Mouse (Mus musculus) neural tube, embryonic 14.5 days (tissue): ENCODE measurements around the gene Smurf1. TPM values are rescaled to one million over a fixed set of nuclear protein-coding genes. Genes with fewer than 3 reads are reported as not detected.

Source experiments
- ATAC-seq: fragments of 200-750 bp; cut with Nextera tagmentation; 2 replicates; pipeline ENCODE4 v1.8.0; 2017; ENCODE audit warnings: low read depth, mild to moderate bottlenecking, moderate TSS enrichment, moderate library complexity
- H3K27ac ChIP-seq: fragments of 300-500 bp; sonication (generic); 2 replicates; pipeline ENCODE4 v1.5.1; 2014; ENCODE audit warnings: low read depth, mild to moderate bottlenecking, control low read depth, low read length, moderate library complexity, mixed read lengths
- H3K27me3 ChIP-seq: fragments of 300-500 bp; sonication (generic); 2 replicates; pipeline ENCODE4 v1.6.1; 2014; ENCODE audit warnings: low read length; ENCODE audit not compliant: control insufficient read depth, insufficient read depth
- H3K36me3 ChIP-seq: fragments of 300-500 bp; sonication (generic); 2 replicates; pipeline ENCODE4 v1.6.1; 2014; ENCODE audit warnings: low read length, mixed read lengths; ENCODE audit not compliant: control insufficient read depth, insufficient read depth
- H3K4me1 ChIP-seq: fragments of 300-500 bp; sonication (generic); 2 replicates; pipeline ENCODE4 v1.6.1; 2014; ENCODE audit warnings: low read length; ENCODE audit not compliant: control insufficient read depth, insufficient read depth
- H3K4me2 ChIP-seq: fragments of 300-500 bp; sonication (generic); 2 replicates; pipeline ENCODE4 v1.6.1; 2014; ENCODE audit warnings: mild to moderate bottlenecking, low read depth, low read length, control low read depth
- H3K4me3 ChIP-seq: fragments of 300-500 bp; sonication (generic); 2 replicates; pipeline ENCODE4 v1.5.1; 2014; ENCODE audit warnings: low read depth, low read length, control low read depth, mixed read lengths
- H3K9ac ChIP-seq: fragments of 300-500 bp; sonication (generic); replicated peaks from 2 replicates; pipeline ENCODE4 v1.6.1; 2014; ENCODE audit warnings: low read depth, mild to moderate bottlenecking, control low read depth, low read length, mixed read lengths
- H3K9me3 ChIP-seq: fragments of 300-500 bp; sonication (generic); 2 replicates; pipeline ENCODE4 v1.6.1; 2016; ENCODE audit warnings: low read length; ENCODE audit not compliant: control insufficient read depth
- WGBS: fragments of 180-500 bp; shearing (Covaris S2); extraction: QIAGEN DNeasy Blood & Tissue Kit; methylation state at CpG from one replicate; pipeline ENCODE4 v1.1.7; 2014; 5-methylcytosine and 5-hydroxymethylcytosine counted together
- polyA plus RNA-seq: library from polyadenylated mRNA; unstranded; fragments of >200 nt; fragmentation: Nextera tagmentation; extraction: Ambion mirVana; gene quantifications from 2 replicates; pipeline ENCODE4 v1.2.1, GENCODE M21; 2014

Smurf1 gene
- polyA plus RNA-seq, 1 experiment from 2014 or later = 30.3 TPM

DNA sequence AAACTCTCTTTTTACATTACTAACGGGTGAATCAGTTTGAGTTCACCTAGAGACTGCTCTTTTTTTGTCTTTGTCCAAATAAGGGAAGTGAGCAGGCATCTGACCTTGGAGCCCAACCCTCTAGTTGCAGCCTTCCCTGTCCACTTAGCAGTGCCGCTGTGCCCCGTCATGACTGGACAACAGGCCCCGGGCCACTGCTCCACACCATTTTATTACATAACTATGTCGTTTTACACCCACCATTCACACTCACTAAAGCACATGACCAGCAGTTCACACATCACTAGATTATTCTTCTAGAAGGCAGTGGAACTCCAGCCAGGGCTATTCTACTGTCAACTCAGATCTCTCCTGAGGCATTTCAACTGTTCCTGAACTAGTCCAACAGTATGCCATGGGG, 33.8 kb downstream of the Smurf1 start:
- no peak overlapping the region for H3K27ac ChIP-seq
- H3K9me3 ChIP-seq = no peaks in the 10 kb centered on the region
- no peak overlapping the region for H3K4me3 ChIP-seq
- no peak overlapping the region for H3K4me2 ChIP-seq
- H3K27me3 ChIP-seq = no peaks in the 10 kb centered on the region
- H3K4me1 ChIP-seq = peaks cover 7% of the 10 kb centered on the region; the same call in 1 of the 2 replicates
- ATAC-seq = no peak
- no peak overlapping the region for H3K9ac ChIP-seq
- 73% methylated on average over 5 of the region's 5 CpGs for WGBS
- H3K36me3 ChIP-seq = no peaks in the 10 kb centered on the region

DNA sequence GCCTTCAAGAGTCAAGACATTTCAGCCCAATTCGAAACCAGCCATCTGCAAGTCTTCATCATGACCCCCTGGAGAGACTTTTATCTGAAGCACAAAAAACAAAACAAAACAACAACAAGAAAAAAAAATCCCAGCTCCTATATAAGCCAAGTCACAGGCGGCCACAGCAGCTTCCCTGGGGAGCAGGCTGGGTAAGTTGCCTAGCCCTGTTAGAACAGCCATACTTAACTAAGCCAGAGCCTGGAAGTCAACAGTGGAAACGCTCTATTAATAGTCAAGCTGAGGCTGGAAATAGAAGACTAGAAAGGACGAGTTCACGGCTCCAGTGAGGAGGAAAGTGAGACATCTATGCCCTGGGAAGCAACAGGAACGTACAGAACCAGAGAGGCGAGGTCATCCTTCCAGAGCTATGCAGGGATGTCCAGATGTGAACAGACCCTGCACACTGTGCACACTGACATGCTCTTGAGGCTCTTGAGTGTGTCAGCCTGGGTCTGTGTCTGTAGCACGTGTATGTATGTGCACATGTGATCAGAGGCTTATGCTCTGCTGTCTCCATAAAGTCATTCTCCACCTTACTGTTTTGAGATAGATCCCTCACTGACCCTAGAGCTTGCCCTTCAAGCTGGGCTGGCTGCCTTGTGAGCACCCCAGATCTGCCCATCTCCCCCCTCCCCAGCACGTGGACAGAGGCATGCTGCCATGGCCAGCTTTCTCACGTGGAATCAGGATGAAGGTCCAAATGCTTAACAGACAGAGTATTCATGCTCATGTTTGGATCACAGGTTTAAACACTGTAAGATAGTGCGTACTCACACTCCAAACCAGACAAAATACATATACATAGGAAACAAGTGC, 36.6 kb downstream of the Smurf1 start:
- no peaks in the 10 kb centered on the region for H3K27me3 ChIP-seq
- no peak for ATAC-seq
- H3K4me1 ChIP-seq = peaks cover 7% of the 10 kb centered on the region; the same call in 1 of the 2 replicates
- H3K36me3 ChIP-seq = no peaks in the 10 kb centered on the region
- no peak overlapping the region for H3K9ac ChIP-seq
- no peaks in the 10 kb centered on the region for H3K9me3 ChIP-seq
- no peak overlapping the region; the same call in 1 of the 2 replicates for H3K27ac ChIP-seq
- no peak overlapping the region for H3K4me2 ChIP-seq
- WGBS = 58% methylated on average over 11 of the region's 11 CpGs
- no peak overlapping the region for H3K4me3 ChIP-seq

DNA sequence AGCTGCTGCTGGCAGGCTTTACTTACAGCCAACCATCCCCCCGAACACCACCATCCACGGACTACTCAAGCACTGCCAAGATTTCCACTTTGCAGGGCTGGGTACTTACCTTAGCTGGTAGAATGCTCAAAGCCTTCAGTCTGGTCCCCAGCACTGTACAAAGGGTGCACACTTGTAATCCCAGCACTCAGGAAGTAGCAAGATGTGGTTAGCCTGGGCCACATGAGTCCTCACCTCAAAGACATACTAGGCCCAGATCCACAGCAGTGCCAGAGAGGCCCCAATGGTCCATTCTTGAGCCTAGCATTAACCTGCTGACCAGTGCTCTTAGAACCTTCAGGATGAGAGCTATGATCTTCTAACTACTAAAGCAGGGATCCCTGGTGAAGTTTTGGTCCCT, 39.4 kb downstream of the Smurf1 start:
- 91% methylated on average over 2 of the region's 2 CpGs for WGBS
- no peak overlapping the region for H3K4me2 ChIP-seq
- ATAC-seq = no peak
- H3K9ac ChIP-seq = no peak overlapping the region
- H3K36me3 ChIP-seq = no peaks in the 10 kb centered on the region
- H3K4me3 ChIP-seq = no peak overlapping the region
- H3K27me3 ChIP-seq = no peaks in the 10 kb centered on the region
- no peaks in the 10 kb centered on the region for H3K9me3 ChIP-seq
- H3K4me1 ChIP-seq = peaks cover 7% of the 10 kb centered on the region; the same call in 1 of the 2 replicates
- H3K27ac ChIP-seq = no peak overlapping the region; the same call in 1 of the 2 replicates

DNA sequence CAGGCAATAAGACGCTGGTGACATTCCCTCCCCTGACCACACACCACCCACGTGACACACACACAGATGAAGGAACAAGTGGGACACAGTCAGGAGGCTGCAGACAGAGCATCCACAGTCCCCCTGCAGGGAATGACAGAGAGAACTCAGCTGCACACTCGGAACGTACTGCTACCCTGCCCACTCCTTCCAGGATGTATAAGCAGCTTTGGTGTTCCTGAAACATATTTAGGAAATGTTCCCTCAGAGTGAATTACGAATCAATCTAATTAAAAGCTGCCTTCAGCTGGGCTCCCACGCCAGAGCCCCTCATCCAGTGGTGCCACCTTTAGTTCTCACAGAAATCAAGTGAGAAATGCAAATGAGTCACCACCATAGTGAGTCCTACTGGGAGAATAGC, 42.3 kb downstream of the Smurf1 start:
- Histone ChIP-seq H3K27me3 (no peaks in the 10 kb centered on the region), H3K4me3 (no peak overlapping the region), H3K36me3 (no peaks in the 10 kb centered on the region), H3K4me2 (no peak overlapping the region), H3K4me1 (peaks cover 2% of the 10 kb centered on the region), H3K9me3 (no peaks in the 10 kb centered on the region), H3K9ac (no peak overlapping the region), H3K27ac (no peak overlapping the region)
- WGBS = 31% methylated on average over 6 of the region's 6 CpGs
- ATAC-seq = peak; percentile 52; the same call in 1 of the 2 replicates

DNA sequence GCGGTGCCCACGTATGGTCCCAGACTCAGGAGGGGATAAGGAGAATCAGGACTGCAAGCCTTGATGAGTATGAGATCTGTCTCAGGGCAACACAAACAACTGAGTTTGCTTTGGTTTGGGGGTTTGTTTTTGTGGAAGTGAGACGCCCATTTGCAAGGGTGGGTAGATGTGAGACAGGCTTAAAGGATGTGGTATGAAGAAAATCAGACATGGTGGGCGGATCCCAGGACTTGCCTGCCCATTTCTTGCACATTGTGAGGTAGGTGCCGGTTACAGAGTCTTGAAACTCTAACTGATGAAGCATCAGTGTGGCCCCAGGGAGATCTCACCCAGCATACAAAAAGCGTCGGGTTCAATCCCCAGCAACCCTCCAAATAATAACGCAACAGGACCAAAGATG, 45.9 kb downstream of the Smurf1 start:
- 0 out of 2 replicates have a peak overlapping the region, but pooled peaks have one; percentile 23 for H3K27ac ChIP-seq
- H3K9ac ChIP-seq = no peak overlapping the region
- 86% methylated on average over 8 of the region's 8 CpGs for WGBS
- ATAC-seq = no peak
- H3K27me3 ChIP-seq = no peaks in the 10 kb centered on the region
- H3K9me3 ChIP-seq = no peaks in the 10 kb centered on the region
- H3K4me2 ChIP-seq = no peak overlapping the region
- H3K4me1 ChIP-seq = peaks cover 2% of the 10 kb centered on the region
- H3K36me3 ChIP-seq = no peaks in the 10 kb centered on the region
- no peak overlapping the region for H3K4me3 ChIP-seq

DNA sequence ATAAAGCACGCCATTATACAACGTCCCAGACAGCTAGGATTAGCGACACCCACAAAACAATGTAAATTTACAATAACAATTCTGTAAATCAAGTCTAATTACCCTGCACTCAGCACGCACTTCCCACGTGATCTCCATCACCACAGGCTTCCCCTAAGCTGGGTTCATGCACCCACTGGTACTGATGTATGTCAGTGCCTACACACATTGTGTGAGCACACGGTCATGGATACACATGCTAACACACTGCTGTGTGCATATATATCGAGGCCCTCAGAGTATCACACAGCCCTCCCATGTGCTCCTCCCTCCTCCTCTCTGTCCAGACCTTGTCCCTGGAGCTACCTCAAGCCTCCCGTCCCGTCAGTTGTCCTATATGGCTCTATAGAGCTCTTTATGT, 46.5 kb downstream of the Smurf1 start:
- Histone ChIP-seq H3K4me3 (no peak overlapping the region), H3K9ac (no peak overlapping the region), H3K36me3 (no peaks in the 10 kb centered on the region), H3K4me1 (peaks cover 2% of the 10 kb centered on the region), H3K9me3 (no peaks in the 10 kb centered on the region), H3K4me2 (no peak overlapping the region), H3K27me3 (no peaks in the 10 kb centered on the region), H3K27ac (0 out of 2 replicates have a peak overlapping the region, but pooled peaks have one; percentile 23)
- WGBS = 57% methylated on average over 9 of the region's 9 CpGs
- 0 out of 2 replicates have a peak, but pooled peaks have one; percentile 26 for ATAC-seq

DNA sequence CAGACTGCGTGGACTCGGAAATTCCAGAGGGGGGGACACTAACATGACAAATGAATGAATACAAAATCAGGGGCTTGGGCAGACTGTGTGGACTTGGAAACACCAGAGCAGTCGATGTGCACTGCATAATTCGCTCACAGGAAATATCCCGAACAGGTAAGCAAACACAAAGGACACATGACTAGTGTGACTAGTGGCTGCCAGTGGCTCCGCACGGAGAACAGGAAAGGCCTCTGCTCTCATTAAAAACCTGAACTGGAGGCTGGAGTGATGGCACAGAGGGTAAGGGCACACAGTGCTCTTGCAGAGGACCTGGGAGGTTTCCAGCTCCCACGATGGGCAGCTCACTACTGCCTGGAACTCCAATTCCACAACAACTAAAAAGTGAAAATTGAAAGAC, 47.4 kb downstream of the Smurf1 start:
- no peaks in the 10 kb centered on the region for H3K9me3 ChIP-seq
- no peak overlapping the region for H3K4me3 ChIP-seq
- H3K27ac ChIP-seq = no peak overlapping the region
- peaks cover 2% of the 10 kb centered on the region for H3K4me1 ChIP-seq
- WGBS = 80% methylated on average over 8 of the region's 8 CpGs
- H3K36me3 ChIP-seq = no peaks in the 10 kb centered on the region
- no peak for ATAC-seq
- H3K27me3 ChIP-seq = no peaks in the 10 kb centered on the region
- H3K9ac ChIP-seq = no peak overlapping the region
- no peak overlapping the region for H3K4me2 ChIP-seq

DNA sequence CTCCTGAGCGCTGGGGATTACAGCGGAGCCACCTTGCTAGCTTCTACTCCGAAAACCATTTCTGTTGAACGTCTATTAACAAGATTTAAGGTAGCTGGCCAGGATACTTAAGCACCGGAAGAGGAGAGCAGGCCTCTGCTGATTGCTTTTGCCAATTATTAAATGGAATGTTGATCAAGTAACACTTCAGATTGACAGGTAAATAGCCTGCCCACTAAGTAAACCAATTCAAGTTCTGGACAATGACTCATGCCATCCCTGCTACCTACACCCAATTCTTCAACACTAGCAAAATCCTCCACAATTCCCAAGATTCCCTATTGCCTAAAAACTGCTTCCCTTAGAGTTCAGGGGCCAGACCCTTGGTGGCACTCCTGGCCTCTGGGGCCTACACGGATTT, 48.5 kb downstream of the Smurf1 start:
- Histone ChIP-seq H3K9me3 (no peaks in the 10 kb centered on the region), H3K4me2 (no peak overlapping the region), H3K27ac (no peak overlapping the region), H3K36me3 (no peaks in the 10 kb centered on the region), H3K4me3 (no peak overlapping the region), H3K4me1 (peaks cover 2% of the 10 kb centered on the region), H3K9ac (no peak overlapping the region), H3K27me3 (no peaks in the 10 kb centered on the region)
- ATAC-seq = no peak
- 87% methylated on average over 6 of the region's 6 CpGs for WGBS

DNA sequence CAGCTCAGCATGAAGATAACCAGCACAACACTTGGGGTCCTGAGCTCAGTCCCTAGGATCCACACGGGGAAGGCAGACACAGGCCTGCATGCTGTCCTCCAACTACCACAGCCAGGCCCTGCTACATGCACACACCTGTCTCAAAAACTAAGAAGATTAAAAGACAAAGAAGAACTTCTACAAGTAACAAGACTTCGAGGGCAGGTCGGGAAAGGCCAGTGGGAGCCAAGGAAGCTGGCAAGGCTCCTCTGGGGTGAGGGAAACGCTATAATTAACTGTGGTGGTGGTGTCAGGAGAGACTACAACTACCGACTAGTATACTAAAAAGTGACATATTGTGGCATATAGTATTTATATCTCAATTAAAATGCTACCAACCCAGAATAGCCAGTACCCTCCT, 49.8 kb downstream of the Smurf1 start:
- no peak for ATAC-seq
- 78% methylated on average over 5 of the region's 5 CpGs for WGBS
- H3K4me1 ChIP-seq = peaks cover 7% of the 10 kb centered on the region

More for the DNA sequence above, 49.8 kb downstream of the Smurf1 start:
- H3K9me3 ChIP-seq = no peaks in the 10 kb centered on the region
- no peak overlapping the region for H3K4me3 ChIP-seq
- H3K9ac ChIP-seq = no peak overlapping the region
- no peaks in the 10 kb centered on the region for H3K36me3 ChIP-seq
- no peaks in the 10 kb centered on the region for H3K27me3 ChIP-seq
- H3K27ac ChIP-seq = no peak overlapping the region
- no peak overlapping the region for H3K4me2 ChIP-seq
